Mouse (Mus musculus) liver, embryonic 12.5 days (tissue): Measurements from ENCODE around the gene Rpl7a. TPM values are rescaled to one million over a fixed set of nuclear protein-coding genes. Genes with fewer than 3 reads are reported as not detected.
"Not testable (repeated sequence)": the region's sequence is repeated elsewhere in the genome, so short reads cannot be mapped to it uniquely, and the experiment has no call there.

ENCODE experiments used
- ATAC-seq: fragments of 200-750 bp; cut with Nextera tagmentation; 2 replicates; pipeline ENCODE4 v1.8.0; 2017; ENCODE audit warnings: moderate number of reproducible peaks, mild to moderate bottlenecking, moderate library complexity
- H3K27ac ChIP-seq: fragments of 300-500 bp; sonication (generic); 2 replicates; pipeline ENCODE4 v1.5.1; 2016; ENCODE audit warnings: mild to moderate bottlenecking
- H3K27me3 ChIP-seq: fragments of 300-500 bp; sonication (generic); replicated peaks from 2 replicates; pipeline ENCODE4 v1.6.1; 2016; ENCODE audit warnings: mild to moderate bottlenecking, moderate library complexity
- H3K36me3 ChIP-seq: fragments of 300-500 bp; sonication (generic); 2 replicates; pipeline ENCODE4 v1.6.1; 2016; ENCODE audit warnings: mild to moderate bottlenecking, moderate library complexity
- H3K4me1 ChIP-seq: fragments of 300-500 bp; sonication (generic); 2 replicates; pipeline ENCODE4 v1.6.1; 2016
- H3K4me2 ChIP-seq: fragments of 300-500 bp; sonication (generic); 2 replicates; pipeline ENCODE4 v1.6.1; 2016; ENCODE audit warnings: mild to moderate bottlenecking, moderate library complexity
- H3K4me3 ChIP-seq: fragments of 300-500 bp; sonication (generic); 2 replicates; pipeline ENCODE4 v1.5.1; 2016; ENCODE audit warnings: mild to moderate bottlenecking, moderate library complexity
- H3K9ac ChIP-seq: fragments of 300-500 bp; sonication (generic); 2 replicates; pipeline ENCODE4 v1.6.1; 2016; ENCODE audit warnings: mild to moderate bottlenecking, moderate library complexity
- H3K9me3 ChIP-seq: fragments of 300-500 bp; sonication (generic); replicated peaks from 2 replicates; pipeline ENCODE4 v1.6.1; 2016; ENCODE audit warnings: mild to moderate bottlenecking, moderate library complexity
- WGBS: fragments of 180-500 bp; shearing (Covaris S2); methylation state at CpG from one replicate; pipeline ENCODE4 v1.1.7; 2016; ENCODE audit not compliant: insufficient replicate concordance; 5-methylcytosine and 5-hydroxymethylcytosine counted together
- polyA plus RNA-seq: library from polyadenylated mRNA; unstranded; fragments of >200 nt; fragmentation: Nextera tagmentation; extraction: Ambion mirVana; gene quantifications from 2 replicates; pipeline ENCODE4 v1.2.1, GENCODE M21; 2016

The Rpl7a gene
- 560 and 587 TPM in 2 replicates for polyA plus RNA-seq

GRCm38 (mm10) chr2:26910124-26910993, at the start of gene Rpl7a, which contains the start of gene Med22:
Rpl7a (plus strand) TSS chr2:26910764.
Med22 (minus strand) TSS chr2:26910677.
- peak; percentile 89 for ATAC-seq

DNA sequence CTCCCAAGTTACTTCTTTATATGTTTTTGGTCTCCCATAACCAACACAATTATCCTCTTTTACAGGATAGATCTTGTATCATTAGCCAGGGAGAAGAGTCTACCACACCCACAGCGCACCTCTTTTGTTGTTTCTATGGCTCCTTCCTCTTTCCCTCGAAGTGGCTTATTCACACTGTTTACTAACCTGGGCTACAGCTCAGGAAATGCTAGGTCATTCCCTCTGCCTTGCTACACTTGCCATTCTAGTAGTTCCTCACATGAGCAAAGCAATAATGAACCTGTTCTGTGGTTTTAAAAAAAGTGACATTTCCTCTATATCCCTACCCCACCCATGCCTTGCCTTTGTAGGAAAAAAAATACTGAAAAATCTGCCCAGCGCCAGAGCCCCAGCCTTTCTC, 47.7 kb upstream of the Rpl7a start:
- Histone ChIP-seq H3K4me1 (no peaks in the 10 kb centered on the region), H3K27ac (no peak overlapping the region), H3K36me3 (no peaks in the 10 kb centered on the region), H3K27me3 (no peaks in the 10 kb centered on the region), H3K4me3 (no peak overlapping the region), H3K9ac (no peak overlapping the region; the same call in 1 of the 2 replicates), H3K9me3 (no peaks in the 10 kb centered on the region), H3K4me2 (no peak overlapping the region)
- no peak for ATAC-seq
- 45% methylated on average over 3 of the region's 3 CpGs for WGBS

More at GRCm38 (mm10) chr2:26910124-26910993, at the start of gene Rpl7a, which contains the start of gene Med22:
- peak within 1 kb of the TSS; percentile 91 for H3K9ac ChIP-seq
- no peaks in the 10 kb centered on the region for H3K27me3 ChIP-seq
- peak within 1 kb of the TSS; percentile 76 for H3K4me3 ChIP-seq
- peaks cover 64% of the 10 kb centered on the region for H3K4me1 ChIP-seq
- H3K4me2 ChIP-seq: peak within 1 kb of the TSS; percentile 95
- peak within 1 kb of the TSS; percentile 88 for H3K27ac ChIP-seq
- under 1% methylated on average over 74 of the region's 74 CpGs for WGBS
- H3K36me3 ChIP-seq: peaks cover 74% of the 10 kb centered on the region
- no peaks in the 10 kb centered on the region for H3K9me3 ChIP-seq

DNA sequence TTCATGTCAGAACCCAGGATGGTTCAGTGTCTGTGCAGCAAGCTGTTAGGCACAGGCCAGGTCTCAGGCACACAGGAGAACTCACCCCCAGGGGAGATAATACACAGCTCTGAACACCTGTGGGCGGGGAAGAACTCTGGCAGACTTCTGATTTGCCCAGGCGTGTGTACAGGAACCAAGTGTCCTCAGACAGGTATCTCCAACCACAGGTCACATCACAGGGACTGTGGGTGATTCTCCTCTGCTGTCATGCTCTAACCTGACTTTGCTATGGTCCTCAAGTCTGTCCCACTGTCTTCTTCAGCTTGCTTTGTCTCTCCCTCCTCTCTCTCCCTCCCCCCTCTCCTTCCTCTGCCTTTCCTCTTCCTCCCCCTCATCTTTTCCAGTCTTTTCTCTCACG, 45.7 kb upstream of the Rpl7a start, which contains the start of gene Abo:
Abo (minus strand) TSS at position 101 of the 400 bp plus-strand sequence.
- H3K27ac ChIP-seq: no peak within 1 kb of the TSS
- no peak for ATAC-seq
- no peaks in the 10 kb centered on the region for H3K36me3 ChIP-seq
- H3K4me3 ChIP-seq: no peak within 1 kb of the TSS
- WGBS: 35% methylated on average over 3 of the region's 3 CpGs
- H3K4me1 ChIP-seq: no peaks in the 10 kb centered on the region
- no peak within 1 kb of the TSS for H3K9ac ChIP-seq
- H3K4me2 ChIP-seq: no peak within 1 kb of the TSS
- no peaks in the 10 kb centered on the region for H3K9me3 ChIP-seq
- H3K27me3 ChIP-seq: peaks cover 10% of the 10 kb centered on the region; the same call in 1 of the 2 replicates

DNA sequence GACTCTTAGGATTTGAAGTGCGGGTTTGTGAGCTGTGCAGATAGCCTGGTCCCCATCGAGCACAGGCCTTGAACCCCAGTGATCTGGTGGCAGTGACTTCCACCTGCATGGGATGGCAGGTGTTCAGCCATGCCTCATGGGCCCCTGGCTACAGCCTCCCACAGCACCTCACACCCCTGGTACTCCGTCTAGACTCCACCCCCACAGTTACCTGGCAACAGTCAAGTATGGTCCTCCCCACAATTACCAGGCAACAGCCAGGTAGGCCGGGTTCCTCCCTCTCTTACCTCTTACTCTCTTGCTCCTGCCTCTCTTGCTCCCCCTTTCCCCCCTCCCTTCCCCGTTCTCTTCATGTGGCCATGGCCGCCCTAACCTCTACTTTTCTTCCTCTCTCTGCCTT, 39.9 kb upstream of the Rpl7a start:
- Histone ChIP-seq H3K4me1 (no peaks in the 10 kb centered on the region), H3K27ac (no peak overlapping the region), H3K27me3 (peaks cover 13% of the 10 kb centered on the region; the same call in 1 of the 2 replicates), H3K9me3 (no peaks in the 10 kb centered on the region), H3K9ac (no peak overlapping the region), H3K4me3 (no peak overlapping the region), H3K36me3 (no peaks in the 10 kb centered on the region), H3K4me2 (no peak overlapping the region)
- 39% methylated on average over 6 of the region's 6 CpGs for WGBS
- no peak for ATAC-seq

GRCm38 (mm10) chr2:26878571-26878970, 32.0 kb upstream of the Rpl7a start:
- Histone ChIP-seq H3K27me3 (no peaks in the 10 kb centered on the region), H3K4me2 (no peak overlapping the region), H3K4me1 (no peaks in the 10 kb centered on the region), H3K27ac (no peak overlapping the region), H3K36me3 (no peaks in the 10 kb centered on the region), H3K9ac (no peak overlapping the region), H3K4me3 (no peak overlapping the region), H3K9me3 (no peaks in the 10 kb centered on the region)
- ATAC-seq: no peak

DNA sequence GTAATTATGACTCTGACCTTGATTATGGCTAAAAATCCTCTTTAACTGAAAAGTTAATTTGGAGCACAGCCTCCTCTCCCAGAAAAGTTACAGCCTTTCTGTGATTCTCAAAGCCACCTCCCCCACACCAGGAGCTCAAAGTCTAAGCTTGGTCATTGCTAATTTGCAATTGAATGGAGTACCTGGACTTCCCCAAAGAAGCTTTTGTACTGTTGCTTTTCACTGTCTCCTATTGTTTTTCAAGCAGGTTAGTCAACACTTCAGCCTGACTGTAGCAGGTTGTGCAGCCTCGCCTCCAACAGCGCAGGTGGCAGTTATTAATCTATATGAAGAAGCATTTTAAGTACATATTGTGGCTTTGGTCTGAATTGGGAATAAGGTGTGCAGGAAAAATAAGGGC, 25.0 kb upstream of the Rpl7a start:
- H3K4me1 ChIP-seq, ATAC-seq, H3K27me3 ChIP-seq, H3K4me3 ChIP-seq, H3K9ac ChIP-seq, H3K9me3 ChIP-seq, H3K4me2 ChIP-seq, H3K27ac ChIP-seq: not testable (repeated sequence)
- peaks cover 32% of the 10 kb centered on the region for H3K36me3 ChIP-seq
- WGBS: 80% methylated on average over 2 of the region's 2 CpGs

DNA sequence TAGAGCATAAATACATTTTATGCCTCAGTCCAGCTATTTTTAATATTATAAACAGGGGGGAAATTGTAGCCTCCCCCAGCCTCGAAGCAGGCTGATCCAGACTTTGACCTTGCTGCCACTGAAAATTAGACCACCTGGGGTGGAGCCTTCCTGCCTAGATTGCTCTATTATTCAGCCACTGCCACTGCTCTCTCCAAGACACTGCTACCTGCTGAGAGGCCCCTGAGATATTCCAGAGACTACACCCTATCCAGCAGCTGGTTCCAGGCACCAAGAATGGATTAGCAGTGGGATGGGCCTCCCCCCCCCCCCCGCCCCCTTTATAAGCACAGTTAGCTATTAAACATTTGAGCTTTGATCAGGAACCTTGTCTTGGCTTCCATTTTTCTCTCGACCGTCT, 24.4 kb upstream of the Rpl7a start:
- not testable (repeated sequence) for H3K9me3 ChIP-seq, H3K9ac ChIP-seq, H3K4me1 ChIP-seq, H3K27ac ChIP-seq, H3K27me3 ChIP-seq, ATAC-seq, H3K4me3 ChIP-seq, H3K4me2 ChIP-seq
- 71% methylated on average over 3 of the region's 4 CpGs for WGBS
- H3K36me3 ChIP-seq: peaks cover 38% of the 10 kb centered on the region

DNA sequence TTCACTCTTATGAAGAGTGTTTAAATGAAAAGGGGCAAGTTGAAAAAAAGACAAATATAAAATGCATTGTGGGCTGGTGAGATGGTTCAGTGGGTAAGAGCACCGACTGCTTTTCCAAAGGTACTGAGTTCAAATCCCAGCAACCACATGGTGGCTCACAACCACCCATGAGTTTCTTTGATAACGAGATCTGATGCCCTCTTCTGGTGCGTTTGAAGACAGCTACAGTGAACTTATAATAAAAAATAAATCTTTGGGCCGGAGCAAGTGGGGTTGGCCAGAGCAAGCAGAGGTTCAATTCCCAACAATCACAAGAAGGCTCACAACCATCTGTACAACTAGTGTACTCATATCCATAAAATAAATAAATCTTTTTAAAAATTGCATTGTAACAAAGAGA, 14.7 kb upstream of the Rpl7a start:
- no peak for ATAC-seq
- 82% methylated on average over 4 of the region's 4 CpGs for WGBS
- Histone ChIP-seq H3K36me3 (peaks cover 97% of the 10 kb centered on the region), H3K9me3 (no peaks in the 10 kb centered on the region), H3K27ac (no peak overlapping the region), H3K4me3 (no peak overlapping the region), H3K9ac (no peak overlapping the region), H3K27me3 (no peaks in the 10 kb centered on the region), H3K4me1 (peaks cover 7% of the 10 kb centered on the region), H3K4me2 (no peak overlapping the region)

DNA sequence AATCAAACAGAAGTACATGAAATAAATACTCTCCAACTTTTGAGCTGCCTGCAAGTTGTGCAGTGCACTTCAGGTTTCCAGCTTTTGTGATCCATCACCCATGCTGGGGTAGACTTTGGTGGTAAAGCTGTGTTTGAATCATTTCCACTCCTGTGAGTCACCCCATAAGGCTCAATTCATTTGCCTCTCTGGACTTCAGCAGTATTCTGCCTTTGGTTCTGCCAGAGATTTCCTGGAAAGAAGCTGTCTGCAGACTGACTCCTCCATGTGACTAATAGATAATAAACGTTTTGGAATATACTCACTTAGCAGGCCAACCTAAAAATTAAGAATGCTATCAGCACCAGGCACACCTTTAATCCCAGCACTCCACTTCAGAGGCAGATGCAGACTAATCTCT, 9.8 kb upstream of the Rpl7a start:
- H3K27me3 ChIP-seq: no peaks in the 10 kb centered on the region
- H3K27ac ChIP-seq: no peak overlapping the region
- H3K4me1 ChIP-seq: peaks cover 36% of the 10 kb centered on the region
- H3K4me3 ChIP-seq: peak overlapping the region; percentile 90; the same call in 1 of the 2 replicates
- no peak overlapping the region for H3K4me2 ChIP-seq
- H3K9ac ChIP-seq: no peak overlapping the region
- H3K9me3 ChIP-seq: no peaks in the 10 kb centered on the region
- H3K36me3 ChIP-seq: peaks cover 77% of the 10 kb centered on the region
- 17% methylated on average over 1 of the region's 1 CpGs for WGBS
- ATAC-seq: no peak

GRCm38 (mm10) chr2:26901834-26902400, 8.6 kb upstream of the Rpl7a start:
- Histone ChIP-seq H3K27me3 (no peaks in the 10 kb centered on the region), H3K9me3 (no peaks in the 10 kb centered on the region), H3K27ac (peak overlapping the region; percentile 90; the same call in 1 of the 2 replicates), H3K36me3 (peaks cover 77% of the 10 kb centered on the region), H3K4me3 (peak overlapping the region; percentile 90), H3K4me2 (peak overlapping the region; percentile 94), H3K4me1 (peaks cover 36% of the 10 kb centered on the region), H3K9ac (peak overlapping the region; percentile 89)
- WGBS: 2% methylated on average over 7 of the region's 7 CpGs
- no peak for ATAC-seq

DNA sequence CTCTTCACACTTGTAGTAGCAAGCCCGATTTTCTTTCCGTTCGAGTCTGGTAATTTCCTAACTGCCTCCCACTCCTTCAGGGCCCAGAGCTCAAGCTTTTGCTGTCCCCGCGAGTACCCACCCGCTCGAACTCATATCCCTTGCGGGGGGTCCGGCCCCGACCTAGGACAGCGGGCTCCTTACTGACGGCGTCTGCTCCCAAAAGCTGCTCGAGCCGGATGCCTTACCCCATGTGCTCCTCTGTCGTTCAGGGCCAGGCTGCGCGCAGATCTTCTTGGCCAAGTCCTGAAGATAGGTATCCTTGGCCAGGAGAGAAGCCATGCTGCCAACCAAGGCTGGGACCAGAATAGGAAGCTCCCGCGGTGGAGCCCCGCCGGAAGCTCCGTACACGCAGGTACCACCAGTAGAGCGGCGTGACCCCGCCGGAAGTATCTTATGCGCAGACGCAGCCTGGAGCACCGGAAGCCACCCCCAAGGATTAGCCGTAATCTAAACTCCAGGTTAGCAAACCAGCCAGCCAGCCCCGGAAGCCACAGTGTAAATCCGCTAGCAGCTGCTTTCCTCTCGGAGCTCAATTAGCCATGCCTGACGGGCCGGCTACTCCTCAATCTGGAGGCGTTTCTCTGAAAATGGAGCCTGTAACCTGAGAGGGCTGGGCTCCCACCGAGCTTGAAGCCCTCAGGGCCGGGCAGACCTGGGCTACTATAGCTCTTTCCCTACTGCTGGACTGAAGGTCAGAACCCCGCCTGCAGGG, 7.9 kb upstream of the Rpl7a start, which contains the start of gene Surf6:
Surf6 (minus strand) TSS at position 413 of the 754 bp plus-strand sequence.
- Histone ChIP-seq H3K36me3 (peaks cover 77% of the 10 kb centered on the region), H3K27me3 (no peaks in the 10 kb centered on the region), H3K9me3 (no peaks in the 10 kb centered on the region), H3K9ac (peak within 1 kb of the TSS; percentile 89), H3K27ac (peak within 1 kb of the TSS; percentile 90), H3K4me2 (peak within 1 kb of the TSS; percentile 94), H3K4me1 (peaks cover 42% of the 10 kb centered on the region), H3K4me3 (peak within 1 kb of the TSS; percentile 90)
- peak; percentile 94 for ATAC-seq
- under 1% methylated on average over 41 of the region's 41 CpGs for WGBS
